Mouse (Mus musculus) kidney, postnatal 0 days (tissue): Measurements from ENCODE around the gene Fbxo41. TPM values are rescaled to one million over a fixed set of nuclear protein-coding genes. Genes with fewer than 3 reads are reported as not detected.

ENCODE experiments used
- ATAC-seq: fragments of 200-750 bp; cut with Nextera tagmentation; replicated peaks from 2 replicates; pipeline ENCODE4 v1.8.0; 2017; ENCODE audit warnings: low read depth, moderate number of reproducible peaks, moderate TSS enrichment, moderate library complexity; ENCODE audit not compliant: low FRiP score
- DNase-seq: peaks from one replicate; pipeline ENCODE4 v3.0.0-alpha.2; 2016; ENCODE audit warnings: low spot score
- H3K27ac ChIP-seq: fragments of 300-500 bp; sonication (generic); 2 replicates; pipeline ENCODE4 v1.5.1; 2014; ENCODE audit warnings: mild to moderate bottlenecking
- H3K27me3 ChIP-seq: fragments of 300-500 bp; sonication (generic); 2 replicates; pipeline ENCODE4 v1.6.1; 2014; ENCODE audit warnings: low read length, mixed read lengths; ENCODE audit not compliant: insufficient read depth
- H3K36me3 ChIP-seq: fragments of 300-500 bp; sonication (generic); 2 replicates; pipeline ENCODE4 v1.6.1; 2014; ENCODE audit warnings: low read length, mixed read lengths; ENCODE audit not compliant: insufficient read depth
- H3K4me1 ChIP-seq: fragments of 300-500 bp; sonication (generic); replicated peaks from 2 replicates; pipeline ENCODE4 v1.6.1; 2014; ENCODE audit warnings: antibody characterized with exemption, low read length, mixed read lengths; ENCODE audit not compliant: insufficient read depth
- H3K4me2 ChIP-seq: fragments of 300-500 bp; sonication (generic); 2 replicates; pipeline ENCODE4 v1.6.1; 2014; ENCODE audit warnings: mild to moderate bottlenecking, low read length, moderate library complexity, mixed read lengths
- H3K4me3 ChIP-seq: fragments of 300-500 bp; sonication (generic); replicated peaks from 2 replicates; pipeline ENCODE4 v1.5.1; 2014; ENCODE audit warnings: low read depth, low read length
- H3K9ac ChIP-seq: fragments of 300-500 bp; sonication (generic); 2 replicates; pipeline ENCODE4 v1.6.1; 2014; ENCODE audit warnings: low read depth, low read length
- H3K9me3 ChIP-seq: fragments of 300-500 bp; sonication (generic); replicated peaks from 2 replicates; pipeline ENCODE4 v1.6.1; 2016; ENCODE audit warnings: low read length, inconsistent platforms, mixed read lengths
- CTCF ChIP-seq: IDR thresholded peaks from 2 replicates; pipeline ENCODE4 v1.5.1; 2016; ENCODE audit warnings: antibody characterized with exemption, low read depth, mild to moderate bottlenecking, moderate library complexity
- WGBS: fragments of 180-500 bp; shearing (Covaris S2); extraction: QIAGEN DNeasy Blood & Tissue Kit; methylation state at CpG from one replicate; pipeline ENCODE4 v1.1.7; 2014; 5-methylcytosine and 5-hydroxymethylcytosine counted together
- polyA plus RNA-seq: library from polyadenylated mRNA; unstranded; fragments of >200 nt; fragmentation: Nextera tagmentation; extraction: Ambion mirVana; gene quantifications from 2 replicates; pipeline ENCODE4 v1.2.1, GENCODE M21; 2015

Fbxo41 gene
- polyA plus RNA-seq, 1 experiment from 2014 or later, result 0.04 TPM

DNA sequence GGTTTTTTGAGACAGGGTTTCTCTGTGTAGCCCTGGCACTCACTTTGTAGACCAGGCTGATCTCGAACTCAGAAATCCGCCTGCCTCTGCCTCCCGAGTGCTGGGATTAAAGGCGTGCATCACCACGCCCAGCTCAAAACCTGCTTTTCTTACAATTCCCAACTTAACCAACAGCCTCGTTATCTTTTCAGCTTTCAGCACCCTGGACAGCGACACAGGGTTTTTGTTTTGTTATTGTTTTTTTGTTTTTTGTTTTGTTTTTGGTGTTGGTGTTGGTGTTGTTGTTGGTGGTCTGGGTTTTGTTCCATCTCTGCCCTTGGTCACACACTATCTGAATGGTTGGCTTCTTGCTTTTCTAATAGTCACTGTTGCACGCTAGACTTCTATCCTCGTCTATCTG lies 4.6 kb downstream of the Fbxo41 start:
- H3K27ac ChIP-seq, result no peak overlapping the region
- H3K27me3 ChIP-seq, result no peaks in the 10 kb centered on the region
- no peak for DNase-seq

DNA sequence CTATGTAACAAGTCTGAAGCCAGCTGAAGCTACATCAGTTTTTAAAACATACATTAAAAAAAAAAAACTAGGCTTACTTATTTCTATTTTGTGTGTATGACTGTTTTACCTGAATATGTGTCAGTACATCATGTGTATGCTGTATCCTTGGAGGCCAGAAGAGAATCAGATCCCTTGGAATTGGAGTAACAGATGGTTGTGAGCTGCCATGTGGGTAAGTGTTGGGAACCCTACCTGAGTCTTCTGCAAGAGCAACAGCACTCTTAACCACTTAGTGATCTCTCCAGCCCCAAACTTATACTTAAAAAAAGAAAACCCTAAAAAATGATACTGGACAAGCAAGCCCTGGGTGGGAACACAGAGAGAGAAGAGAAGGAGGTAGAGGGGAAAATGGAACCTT lies 5.8 kb downstream of the Fbxo41 start:
- DNase-seq, result no peak
- Histone ChIP-seq H3K9me3 (no peaks in the 10 kb centered on the region), H3K4me1 (no peaks in the 10 kb centered on the region), H3K36me3 (no peaks in the 10 kb centered on the region), H3K4me2 (no peak overlapping the region), H3K27ac (no peak overlapping the region), H3K9ac (no peak overlapping the region), H3K4me3 (no peak overlapping the region), H3K27me3 (no peaks in the 10 kb centered on the region)
- no peak for TF ChIP-seq CTCF
- no peak for ATAC-seq

More for the DNA sequence above, 4.6 kb downstream of the Fbxo41 start:
- Histone ChIP-seq H3K4me3 (no peak overlapping the region), H3K36me3 (no peaks in the 10 kb centered on the region), H3K4me2 (no peak overlapping the region), H3K4me1 (0 out of 2 replicates have a peak, but pooled peaks cover 10% of the 10 kb centered on the region), H3K9ac (no peak overlapping the region), H3K9me3 (no peaks in the 10 kb centered on the region)
- TF ChIP-seq CTCF, result no peak
- 61% methylated on average over 9 of the region's 9 CpGs for WGBS
- ATAC-seq, result no peak

DNA sequence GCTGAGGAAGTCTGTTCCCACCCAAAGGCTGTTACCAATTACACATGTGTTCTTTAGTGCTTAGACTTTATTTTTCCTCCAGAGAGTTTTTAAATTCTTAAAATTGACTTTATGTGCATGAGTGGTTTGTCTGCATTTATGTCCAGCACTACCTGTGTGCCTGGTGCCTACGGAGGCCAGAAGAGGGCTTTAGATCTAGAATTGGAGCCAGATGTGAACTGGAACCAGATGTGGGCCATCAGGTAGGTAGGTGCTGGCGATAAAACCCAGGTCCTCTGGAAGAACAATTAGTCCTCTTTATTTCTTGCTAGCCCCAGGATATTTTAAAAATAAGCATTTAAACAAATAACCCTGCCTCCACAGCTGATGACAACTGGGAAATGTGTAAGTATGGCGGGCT lies 11.2 kb downstream of the Fbxo41 start:
- TF ChIP-seq CTCF, result no peak
- H3K9me3 ChIP-seq, result no peaks in the 10 kb centered on the region
- no peak overlapping the region for H3K4me3 ChIP-seq
- H3K27me3 ChIP-seq, result no peaks in the 10 kb centered on the region
- 91% methylated on average over 3 of the region's 3 CpGs for WGBS
- DNase-seq, result no peak
- no peak for ATAC-seq
- H3K4me2 ChIP-seq, result no peak overlapping the region
- no peak overlapping the region for H3K27ac ChIP-seq
- H3K9ac ChIP-seq, result no peak overlapping the region
- H3K36me3 ChIP-seq, result no peaks in the 10 kb centered on the region
- no peaks in the 10 kb centered on the region for H3K4me1 ChIP-seq

DNA sequence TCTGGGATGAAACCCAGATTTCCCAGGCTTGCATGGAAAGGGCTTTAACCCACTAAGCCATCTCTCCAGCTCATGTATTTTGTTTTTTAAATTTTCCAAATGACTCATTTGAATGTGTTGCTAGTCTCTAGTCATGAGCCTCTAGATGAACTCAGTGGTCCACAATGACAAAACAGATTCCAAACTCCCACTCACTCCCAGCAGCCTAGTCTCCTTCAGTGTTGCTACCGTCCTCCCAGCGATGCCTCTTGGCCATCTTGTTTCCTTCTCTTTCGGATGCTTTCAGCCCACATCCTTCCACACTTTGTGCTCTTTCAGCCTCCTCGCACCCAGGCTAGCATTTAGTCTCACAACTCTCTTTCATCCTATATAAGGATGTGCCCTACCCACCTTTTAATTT lies 12.5 kb downstream of the Fbxo41 start:
- ATAC-seq, result no peak
- DNase-seq, result no peak
- Histone ChIP-seq H3K9ac (no peak overlapping the region), H3K36me3 (no peaks in the 10 kb centered on the region), H3K9me3 (no peaks in the 10 kb centered on the region), H3K4me1 (no peaks in the 10 kb centered on the region), H3K4me3 (no peak overlapping the region), H3K27me3 (peaks cover 12% of the 10 kb centered on the region), H3K4me2 (no peak overlapping the region), H3K27ac (no peak overlapping the region)
- no peak for TF ChIP-seq CTCF
- 80% methylated on average over 4 of the region's 4 CpGs for WGBS

DNA sequence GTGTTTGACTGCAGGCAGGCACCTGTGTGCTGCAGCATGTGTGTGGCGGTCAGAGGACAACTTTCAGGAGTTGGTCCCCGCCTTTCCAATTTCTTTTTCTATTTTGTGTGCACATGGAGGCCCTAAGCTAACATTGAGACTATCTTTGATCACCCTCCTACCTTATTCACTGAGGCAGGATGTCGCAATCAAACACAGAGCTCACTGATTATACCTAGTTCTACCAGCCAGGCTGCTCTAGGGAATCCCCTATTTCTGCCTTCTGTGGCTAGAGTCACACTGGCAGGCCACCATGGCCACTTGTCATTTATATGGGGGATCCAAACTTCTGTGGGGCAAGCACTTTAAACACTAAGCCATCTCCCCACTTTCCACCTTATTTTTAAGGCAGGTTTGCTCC lies 13.1 kb downstream of the Fbxo41 start:
- H3K4me1 ChIP-seq, result no peaks in the 10 kb centered on the region
- H3K4me2 ChIP-seq, result no peak overlapping the region
- H3K4me3 ChIP-seq, result no peak overlapping the region
- H3K27me3 ChIP-seq, result peaks cover 18% of the 10 kb centered on the region
- H3K9me3 ChIP-seq, result no peaks in the 10 kb centered on the region
- H3K9ac ChIP-seq, result no peak overlapping the region
- TF ChIP-seq CTCF, result no peak
- ATAC-seq (no peak), DNase-seq (no peak)
- no peak overlapping the region for H3K27ac ChIP-seq
- no peaks in the 10 kb centered on the region for H3K36me3 ChIP-seq
- WGBS, result 79% methylated on average over 3 of the region's 3 CpGs

DNA sequence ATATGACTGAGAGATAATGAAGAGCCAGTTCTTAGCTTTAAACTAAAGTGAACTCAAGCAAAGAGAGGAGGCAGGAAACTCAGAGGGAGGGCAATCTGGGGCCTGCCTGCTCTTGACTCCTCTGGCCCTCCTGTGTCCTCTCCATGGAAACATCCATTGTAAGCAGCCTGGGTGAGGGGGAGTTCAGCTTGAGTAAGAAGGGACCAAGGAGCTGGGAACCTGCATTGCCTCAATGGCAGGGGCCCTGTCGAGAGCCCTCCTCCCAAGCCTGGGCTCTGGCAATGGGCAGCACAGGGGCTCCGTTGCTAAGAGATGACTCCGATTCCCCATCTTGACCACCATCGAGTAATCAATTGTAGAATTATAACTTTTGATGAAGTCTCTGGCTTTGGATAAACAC lies 14.3 kb downstream of the Fbxo41 start:
- no peaks in the 10 kb centered on the region for H3K4me1 ChIP-seq
- H3K27me3 ChIP-seq, result peaks cover 30% of the 10 kb centered on the region
- peak; percentile 36 for DNase-seq
- no peaks in the 10 kb centered on the region for H3K9me3 ChIP-seq
- no peak overlapping the region for H3K9ac ChIP-seq
- ATAC-seq, result no peak
- H3K4me2 ChIP-seq, result no peak overlapping the region
- no peak for TF ChIP-seq CTCF
- WGBS, result 66% methylated on average over 4 of the region's 4 CpGs
- no peak overlapping the region for H3K4me3 ChIP-seq
- H3K27ac ChIP-seq, result no peak overlapping the region
- H3K36me3 ChIP-seq, result no peaks in the 10 kb centered on the region

DNA sequence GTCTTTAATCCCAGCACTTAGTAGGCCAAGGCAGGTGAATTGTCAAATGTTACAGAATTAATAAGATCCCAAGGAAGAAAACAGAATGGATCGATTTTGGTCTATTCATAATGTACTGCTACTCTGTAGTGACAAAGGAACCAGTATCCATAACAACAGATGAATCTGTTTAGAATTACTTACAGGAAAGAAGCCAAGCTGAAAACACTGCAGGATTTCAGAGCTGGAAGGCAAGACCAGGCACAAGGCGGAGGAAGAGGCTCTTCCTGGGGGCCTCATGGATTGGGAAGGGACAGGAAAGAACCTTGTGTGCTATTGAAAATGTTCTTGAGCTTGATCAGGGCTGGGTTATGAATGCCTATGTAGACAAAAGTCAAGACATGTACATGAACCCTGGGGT lies 17.1 kb downstream of the Fbxo41 start:
- Histone ChIP-seq H3K27ac (no peak overlapping the region), H3K4me3 (no peak overlapping the region), H3K4me1 (no peaks in the 10 kb centered on the region), H3K36me3 (no peaks in the 10 kb centered on the region), H3K9me3 (no peaks in the 10 kb centered on the region), H3K27me3 (peaks cover 31% of the 10 kb centered on the region), H3K9ac (no peak overlapping the region), H3K4me2 (no peak overlapping the region)
- WGBS, result 83% methylated on average over 2 of the region's 2 CpGs
- DNase-seq (no peak), ATAC-seq (no peak)
- TF ChIP-seq CTCF, result no peak
